Mouse (Mus musculus): ENCODE data around the gene Mvb12b.

- no peak for TF ChIP-seq ZC3H11A (IDR thresholded peaks at IDR 0.05; ENCODE audit: borderline replicate concordance, low read depth, low read length)
- no peak for TF ChIP-seq MAFK (IDR thresholded peaks at IDR 0.05; ENCODE audit: insufficient read depth, low read depth, low read length)
- no peak for TF ChIP-seq HCFC1 (IDR thresholded peaks at IDR 0.05; ENCODE audit: borderline replicate concordance, insufficient read depth, low read length)
- no peak for TF ChIP-seq ZNF384 (IDR thresholded peaks at IDR 0.05; ENCODE audit: low read depth, low read length)
- no peak for TF ChIP-seq CHD2 (IDR thresholded peaks at IDR 0.05; ENCODE audit: low read depth, low read length)
Measured at GRCm38 (mm10) chr2:33717378-33717777, 170.4 kb downstream of the Mvb12b start.
